Mouse (Mus musculus): ENCODE results near the gene Cdk6. TPM values are rescaled to one million over a fixed set of nuclear protein-coding genes. Genes with fewer than 3 reads are reported as not detected.

Gene Cdk6
- total RNA-seq, 1 experiment: 34.1 TPM

- in situ Hi-C loops (cut with MboI; ENCODE audit: low sequenced_read_pairs in 2 of 2, unreplicated experiment in 2 of 2): no loop called here
- H3K9ac ChIP-seq (ENCODE audit: insufficient read depth, low read depth, low read length, poor library complexity, severe bottlenecking): no peak overlapping the region
- no peak overlapping the region for H3K27ac ChIP-seq (ENCODE audit: insufficient read depth, low read depth, low read length, poor library complexity, severe bottlenecking)
- H3K4me3 ChIP-seq (ENCODE audit: insufficient read depth in 1 of 2, low read depth in 1 of 2, low read length in 2 of 2, poor library complexity in 1 of 2, severe bottlenecking in 1 of 2): no peak overlapping the region
- H3K9me3 ChIP-seq (ENCODE audit: control insufficient read depth, insufficient read depth, low read depth, low read length): no peaks in the 10 kb centered on the region
- TF ChIP-seq MAFK (IDR thresholded peaks at IDR 0.05; ENCODE audit: insufficient read depth, low read depth, low read length) (no peak), HCFC1 (IDR thresholded peaks at IDR 0.05; ENCODE audit: borderline replicate concordance, insufficient read depth, low read length) (no peak), CHD2 (IDR thresholded peaks at IDR 0.05; ENCODE audit: low read depth, low read length) (no peak), ZC3H11A (IDR thresholded peaks at IDR 0.05; ENCODE audit: borderline replicate concordance, low read depth, low read length) (no peak), ZNF384 (IDR thresholded peaks at IDR 0.05; ENCODE audit: low read depth, low read length) (no peak)
- H3K36me3 ChIP-seq (ENCODE audit: control insufficient read depth, insufficient read depth, low read length, poor library complexity, severe bottlenecking): no peaks in the 10 kb centered on the region; the same call in 1 of the 2 replicates
- DNase-seq (ENCODE audit: low read depth, low spot score): no peak
- H3K4me1 ChIP-seq (ENCODE audit: control insufficient read depth in 2 of 2, insufficient read depth in 2 of 2, low read length in 2 of 2, poor library complexity in 1 of 2): no peaks in the 10 kb centered on the region
Measured at GRCm38 (mm10) chr5:3491084-3491483, 149.8 kb downstream of the Cdk6 start.

DNA sequence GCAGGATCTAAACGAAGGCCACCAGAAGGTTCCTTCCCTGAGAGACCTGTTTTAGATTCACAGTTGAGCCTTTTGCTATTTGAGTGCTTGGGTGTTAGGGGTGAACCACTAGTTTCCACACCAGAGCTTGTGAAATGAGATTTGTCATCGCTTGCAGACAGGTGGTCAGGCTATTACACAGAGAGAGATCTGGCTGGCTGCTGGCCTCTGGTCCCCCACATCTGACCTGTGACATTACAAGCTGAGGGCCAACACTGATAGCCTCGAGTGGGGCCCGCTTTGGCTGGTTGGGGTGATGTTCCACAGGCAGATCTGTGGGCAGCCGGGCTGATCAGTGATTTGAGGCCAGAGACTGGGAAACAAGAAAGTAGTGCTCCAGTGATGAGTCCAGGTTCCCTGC, 150.6 kb downstream of the Cdk6 start:
- H3K9me3 ChIP-seq (ENCODE audit: control insufficient read depth, insufficient read depth, low read depth, low read length): no peaks in the 10 kb centered on the region
- H3K27ac ChIP-seq (ENCODE audit: insufficient read depth, low read depth, low read length, poor library complexity, severe bottlenecking): no peak overlapping the region
- H3K4me3 ChIP-seq (ENCODE audit: insufficient read depth in 1 of 2, low read depth in 1 of 2, low read length in 2 of 2, poor library complexity in 1 of 2, severe bottlenecking in 1 of 2): no peak overlapping the region
- TF ChIP-seq CHD2 (IDR thresholded peaks at IDR 0.05; ENCODE audit: low read depth, low read length): no peak
- no peak overlapping the region for H3K9ac ChIP-seq (ENCODE audit: insufficient read depth, low read depth, low read length, poor library complexity, severe bottlenecking)
- H3K4me1 ChIP-seq (ENCODE audit: control insufficient read depth in 2 of 2, insufficient read depth in 2 of 2, low read length in 2 of 2, poor library complexity in 1 of 2): no peaks in the 10 kb centered on the region
- in situ Hi-C loops (cut with MboI; ENCODE audit: low sequenced_read_pairs in 2 of 2, unreplicated experiment in 2 of 2): no loop called here
- no peaks in the 10 kb centered on the region; the same call in 1 of the 2 replicates for H3K36me3 ChIP-seq (ENCODE audit: control insufficient read depth, insufficient read depth, low read length, poor library complexity, severe bottlenecking)
- DNase-seq (ENCODE audit: low read depth, low spot score): no peak

DNA sequence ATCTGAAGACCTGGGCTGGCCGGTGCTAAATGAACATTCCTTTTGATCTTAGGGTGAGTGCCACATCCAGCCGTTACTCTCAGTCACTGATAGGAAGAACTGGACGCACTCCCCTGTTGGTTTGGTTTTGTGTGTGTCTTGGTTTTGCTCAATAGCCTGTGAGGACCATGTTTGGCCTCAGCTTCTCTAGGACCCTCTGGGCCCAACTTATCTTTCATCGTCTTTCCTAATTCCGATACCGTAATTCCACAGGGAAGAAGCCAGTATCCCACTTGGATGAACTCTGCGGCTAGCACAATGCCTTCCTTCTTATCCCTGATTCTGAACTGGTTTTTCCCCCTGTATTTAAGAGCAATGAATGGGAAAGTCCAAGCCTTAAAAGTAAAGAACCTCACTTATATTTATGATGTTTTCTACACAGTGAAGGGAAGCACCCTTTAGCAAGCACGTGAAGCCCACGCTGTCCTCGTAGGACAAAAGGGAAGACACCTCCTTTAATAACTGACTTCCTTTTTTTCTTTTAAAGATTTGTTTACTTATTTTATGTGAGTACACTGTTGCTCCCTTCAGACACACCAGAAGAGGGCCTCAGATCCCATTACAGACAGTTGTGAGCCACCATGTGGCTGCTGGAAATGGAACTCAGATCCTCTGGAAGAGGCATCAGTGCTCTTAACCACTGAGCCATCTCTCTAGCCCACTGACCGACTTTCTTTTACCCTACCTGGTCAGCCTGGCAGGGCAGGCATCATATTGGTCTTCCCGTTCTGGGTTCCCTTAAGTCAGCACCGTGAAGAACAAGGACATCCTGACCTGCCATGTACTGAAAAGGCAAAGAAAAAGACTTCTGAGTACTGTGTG, 151.7 kb downstream of the Cdk6 start:
- Histone ChIP-seq H3K4me3 (ENCODE audit: insufficient read depth in 1 of 2, low read depth in 1 of 2, low read length in 2 of 2, poor library complexity in 1 of 2, severe bottlenecking in 1 of 2) (no peak overlapping the region), H3K4me1 (ENCODE audit: control insufficient read depth in 2 of 2, insufficient read depth in 2 of 2, low read length in 2 of 2, poor library complexity in 1 of 2) (no peaks in the 10 kb centered on the region), H3K36me3 (ENCODE audit: control insufficient read depth, insufficient read depth, low read length, poor library complexity, severe bottlenecking) (no peaks in the 10 kb centered on the region; the same call in 1 of the 2 replicates), H3K9ac (ENCODE audit: insufficient read depth, low read depth, low read length, poor library complexity, severe bottlenecking) (no peak overlapping the region), H3K27ac (ENCODE audit: insufficient read depth, low read depth, low read length, poor library complexity, severe bottlenecking) (no peak overlapping the region), H3K9me3 (ENCODE audit: control insufficient read depth, insufficient read depth, low read depth, low read length) (no peaks in the 10 kb centered on the region)
- in situ Hi-C loops (cut with MboI; ENCODE audit: low sequenced_read_pairs in 2 of 2, unreplicated experiment in 2 of 2): no loop called here
- TF ChIP-seq MAFK (IDR thresholded peaks at IDR 0.05; ENCODE audit: insufficient read depth, low read depth, low read length) (no peak), ZC3H11A (IDR thresholded peaks at IDR 0.05; ENCODE audit: borderline replicate concordance, low read depth, low read length) (no peak), ZNF384 (IDR thresholded peaks at IDR 0.05; ENCODE audit: low read depth, low read length) (no peak), CHD2 (IDR thresholded peaks at IDR 0.05; ENCODE audit: low read depth, low read length) (no peak), HCFC1 (IDR thresholded peaks at IDR 0.05; ENCODE audit: borderline replicate concordance, insufficient read depth, low read length) (no peak)
- no peak for DNase-seq (ENCODE audit: low read depth, low spot score)

GRCm38 (mm10) chr5:3493968-3494367, 152.7 kb downstream of the Cdk6 start:
- no peak for DNase-seq (ENCODE audit: low read depth, low spot score)
- TF ChIP-seq ZNF384 (IDR thresholded peaks at IDR 0.05; ENCODE audit: low read depth, low read length) (no peak), CHD2 (IDR thresholded peaks at IDR 0.05; ENCODE audit: low read depth, low read length) (no peak), HCFC1 (IDR thresholded peaks at IDR 0.05; ENCODE audit: borderline replicate concordance, insufficient read depth, low read length) (no peak), ZC3H11A (IDR thresholded peaks at IDR 0.05; ENCODE audit: borderline replicate concordance, low read depth, low read length) (no peak), MAFK (IDR thresholded peaks at IDR 0.05; ENCODE audit: insufficient read depth, low read depth, low read length) (no peak)
- Histone ChIP-seq H3K9me3 (ENCODE audit: control insufficient read depth, insufficient read depth, low read depth, low read length) (no peaks in the 10 kb centered on the region), H3K4me3 (ENCODE audit: insufficient read depth in 1 of 2, low read depth in 1 of 2, low read length in 2 of 2, poor library complexity in 1 of 2, severe bottlenecking in 1 of 2) (no peak overlapping the region), H3K9ac (ENCODE audit: insufficient read depth, low read depth, low read length, poor library complexity, severe bottlenecking) (no peak overlapping the region), H3K4me1 (ENCODE audit: control insufficient read depth in 2 of 2, insufficient read depth in 2 of 2, low read length in 2 of 2, poor library complexity in 1 of 2) (no peaks in the 10 kb centered on the region), H3K27ac (ENCODE audit: insufficient read depth, low read depth, low read length, poor library complexity, severe bottlenecking) (no peak overlapping the region), H3K36me3 (ENCODE audit: control insufficient read depth, insufficient read depth, low read length, poor library complexity, severe bottlenecking) (no peaks in the 10 kb centered on the region; the same call in 1 of the 2 replicates)
- in situ Hi-C loops (cut with MboI; ENCODE audit: low sequenced_read_pairs in 2 of 2, unreplicated experiment in 2 of 2): no loop called here
